Mouse (Mus musculus) MEL (cell line): ENCODE measurements around the gene Prnd. TPM values are rescaled to one million over a fixed set of nuclear protein-coding genes. Genes with fewer than 3 reads are reported as not detected.
A peak's percentile ranks its signal among the peaks of the same experiment; 100 is the strongest.

Experiments
- DNase-seq: peaks from one replicate; pipeline ENCODE4 v3.0.0; 2011; ENCODE audit warnings: low read depth, low spot score
- H3K27ac ChIP-seq: 2 replicates; pipeline ENCODE4 v1.5.1; 2012; ENCODE audit warnings: low read depth, mild to moderate bottlenecking, control low read depth, low read length, moderate library complexity; ENCODE audit not compliant: control insufficient read depth
- H3K27me3 ChIP-seq, 2 experiments: fragments of 150-350 bp in 1 of 2; sonication (generic) in 1 of 2; 2 replicates each; pipeline ENCODE4 v1.6.1; 2012; ENCODE audit warnings: low read length in 2 of 2, mild to moderate bottlenecking in 2 of 2, improper control_type of control experiment in 1 of 2, moderate library complexity in 1 of 2; ENCODE audit not compliant: insufficient read depth in 2 of 2, control insufficient read depth in 1 of 2
- H3K36me3 ChIP-seq, 2 experiments: 2 replicates each; pipeline ENCODE4 v1.6.1; 2012 to 2014; ENCODE audit warnings: low read length in 2 of 2, improper control_type of control experiment in 1 of 2, inconsistent platforms in 1 of 2, mild to moderate bottlenecking in 1 of 2; ENCODE audit not compliant: insufficient read depth in 2 of 2, control insufficient read depth in 1 of 2
- H3K4me1 ChIP-seq, 2 experiments: fragments of 150-350 bp in 1 of 2; sonication (generic) in 1 of 2; 2 replicates each; pipeline ENCODE4 v1.6.1; 2012; ENCODE audit warnings: low read length in 2 of 2, improper control_type of control experiment in 1 of 2, mild to moderate bottlenecking in 1 of 2; ENCODE audit not compliant: insufficient read depth in 2 of 2, control insufficient read depth in 1 of 2
- H3K4me3 ChIP-seq, 2 experiments: fragments of 150-350 bp in 1 of 2; sonication (generic) in 1 of 2; 2 replicates each; pipeline ENCODE4 v1.5.1; 2012; ENCODE audit warnings: low read depth in 2 of 2, low read length in 2 of 2, mild to moderate bottlenecking in 2 of 2, moderate library complexity in 2 of 2, control low read depth in 1 of 2, improper control_type of control experiment in 1 of 2; ENCODE audit not compliant: control insufficient read depth in 1 of 2, insufficient read depth in 1 of 2
- H3K79me2 ChIP-seq: 2 replicates; pipeline ENCODE4 v1.6.1; 2012; ENCODE audit warnings: mild to moderate bottlenecking, low read length, moderate library complexity; ENCODE audit not compliant: control insufficient read depth, poor library complexity, insufficient read depth
- H3K9ac ChIP-seq: 2 replicates; pipeline ENCODE4 v1.6.1; 2012; ENCODE audit warnings: low read depth, mild to moderate bottlenecking, control low read depth, low read length, moderate library complexity; ENCODE audit not compliant: control insufficient read depth, poor library complexity, severe bottlenecking
- H3K9me3 ChIP-seq: fragments of 150-350 bp; sonication (generic); replicated peaks from 2 replicates; pipeline ENCODE4 v1.6.1; 2012; ENCODE audit warnings: mild to moderate bottlenecking, low read length, improper control_type of control experiment, moderate library complexity; ENCODE audit not compliant: insufficient read depth
- CTCF ChIP-seq, 3 experiments: IDR thresholded peaks in 2 of 3; conservative IDR thresholded peaks in 1 of 3; 2 replicates each; pipeline ENCODE4 v1.5.1; 2011 to 2012; ENCODE audit warnings: low read length in 3 of 3, low read depth in 2 of 3, mild to moderate bottlenecking in 2 of 3, improper control_type of control experiment in 1 of 3, inconsistent platforms in 1 of 3, mixed read lengths in 1 of 3, moderate library complexity in 1 of 3; ENCODE audit not compliant: control insufficient read depth in 1 of 3, insufficient read depth in 1 of 3, poor library complexity in 1 of 3, severe bottlenecking in 1 of 3
- ETS1 ChIP-seq: IDR thresholded peaks from 2 replicates; pipeline ENCODE4 v1.6.1; 2012; ENCODE audit warnings: low read depth, mild to moderate bottlenecking, inconsistent platforms, low read length, improper control_type of control experiment, moderate library complexity
- JUND ChIP-seq: IDR thresholded peaks from 2 replicates; pipeline ENCODE4 v1.6.1; 2011; ENCODE audit warnings: low read depth, mild to moderate bottlenecking, improper control_type of control experiment, low read length
- KAT2A ChIP-seq: conservative IDR thresholded peaks from 2 replicates; pipeline ENCODE4 v1.6.1; 2012; ENCODE audit warnings: low read depth, low read length, improper control_type of control experiment, inconsistent platforms
- MAX ChIP-seq: IDR thresholded peaks from 2 replicates; pipeline ENCODE4 v1.6.1; 2011; ENCODE audit warnings: low read length, improper control_type of control experiment
- MYC ChIP-seq: IDR thresholded peaks from 2 replicates; pipeline ENCODE4 v1.6.1; 2011; ENCODE audit warnings: low read depth, mild to moderate bottlenecking, low read length, improper control_type of control experiment, moderate library complexity
- NELFE ChIP-seq: IDR thresholded peaks from 2 replicates; pipeline ENCODE4 v1.6.1; 2011; ENCODE audit warnings: low read depth, low read length, improper control_type of control experiment
- POLR2A ChIP-seq, 2 experiments: IDR thresholded peaks; 2 replicates each; pipeline ENCODE4 v1.6.1; 2011 to 2012; ENCODE audit warnings: low read length in 2 of 2, mild to moderate bottlenecking in 2 of 2, control low read depth in 1 of 2, improper control_type of control experiment in 1 of 2, low read depth in 1 of 2, moderate library complexity in 1 of 2; ENCODE audit not compliant: control insufficient read depth in 1 of 2, insufficient read depth in 1 of 2, poor library complexity in 1 of 2
- RAD21 ChIP-seq: IDR thresholded peaks from 2 replicates; pipeline ENCODE4 v1.6.1; 2011; ENCODE audit warnings: mild to moderate bottlenecking, low read depth, low read length, improper control_type of control experiment
- SIN3A ChIP-seq: IDR thresholded peaks from 2 replicates; pipeline ENCODE4 v1.6.1; 2012; ENCODE audit warnings: low read length, improper control_type of control experiment, inconsistent platforms
- SMC3 ChIP-seq: IDR thresholded peaks from 2 replicates; pipeline ENCODE4 v1.6.1; 2011; ENCODE audit warnings: low read depth, low read length, improper control_type of control experiment
- TAL1 ChIP-seq: IDR thresholded peaks from 2 replicates; pipeline ENCODE4 v1.6.1; 2012; ENCODE audit warnings: mild to moderate bottlenecking, inconsistent platforms, low read length, moderate library complexity, mixed read lengths
- TCF12 ChIP-seq: IDR thresholded peaks from 2 replicates; pipeline ENCODE4 v1.6.1; 2014; ENCODE audit warnings: low read depth, mild to moderate bottlenecking, inconsistent platforms, low read length, improper control_type of control experiment, moderate library complexity
- UBTF ChIP-seq: IDR thresholded peaks from 2 replicates; pipeline ENCODE4 v1.6.1; 2012; ENCODE audit warnings: low read depth, mild to moderate bottlenecking, inconsistent platforms, low read length, improper control_type of control experiment, moderate library complexity, borderline replicate concordance; ENCODE audit not compliant: insufficient read depth
- USF1 ChIP-seq: IDR thresholded peaks from 2 replicates; pipeline ENCODE4 v1.6.1; 2014; ENCODE audit warnings: low read depth, mild to moderate bottlenecking, inconsistent platforms, low read length, improper control_type of control experiment, moderate library complexity
- USF2 ChIP-seq, 2 experiments: IDR thresholded peaks; 2 replicates each; pipeline ENCODE4 v1.6.1; 2011 to 2012; ENCODE audit warnings: improper control_type of control experiment in 2 of 2, low read length in 2 of 2, borderline replicate concordance in 1 of 2, inconsistent platforms in 1 of 2, low read depth in 1 of 2, mild to moderate bottlenecking in 1 of 2; ENCODE audit not compliant: insufficient read depth in 1 of 2
- ZC3H11A ChIP-seq: IDR thresholded peaks from 2 replicates; pipeline ENCODE4 v1.6.1; 2012; ENCODE audit warnings: low read depth, mild to moderate bottlenecking, inconsistent platforms, low read length, improper control_type of control experiment
- ZMIZ1 ChIP-seq: IDR thresholded peaks from 2 replicates; pipeline ENCODE4 v1.6.1; 2012; ENCODE audit warnings: low read depth, mild to moderate bottlenecking, inconsistent platforms, low read length, improper control_type of control experiment, moderate library complexity
- polyA plus RNA-seq, 2 experiments: library from polyadenylated mRNA; stranded (reverse) in 1 of 2; unstranded in 1 of 2; fragments of >175 nt in 1 of 2; fragments of >200 nt in 1 of 2; gene quantifications; 2 replicates each; pipeline versions ENCODE4 v1.2.1 to v1.2.4; 2012; ENCODE audit warnings: low replicate concordance in 2 of 2, low read depth in 1 of 2; ENCODE audit not compliant: insufficient read length in 2 of 2, insufficient read depth in 1 of 2, missing spikeins in 1 of 2
- total RNA-seq: library from RNA; depleted of rRNA; stranded (reverse); fragments of 300-350 nt; gene quantifications from 2 replicates; pipeline ENCODE4 v1.2.3, GENCODE M21; 2012

The Prnd gene
- total and polyA plus RNA-seq, 3 experiments: 0.06 TPM; not detected in 2

DNA sequence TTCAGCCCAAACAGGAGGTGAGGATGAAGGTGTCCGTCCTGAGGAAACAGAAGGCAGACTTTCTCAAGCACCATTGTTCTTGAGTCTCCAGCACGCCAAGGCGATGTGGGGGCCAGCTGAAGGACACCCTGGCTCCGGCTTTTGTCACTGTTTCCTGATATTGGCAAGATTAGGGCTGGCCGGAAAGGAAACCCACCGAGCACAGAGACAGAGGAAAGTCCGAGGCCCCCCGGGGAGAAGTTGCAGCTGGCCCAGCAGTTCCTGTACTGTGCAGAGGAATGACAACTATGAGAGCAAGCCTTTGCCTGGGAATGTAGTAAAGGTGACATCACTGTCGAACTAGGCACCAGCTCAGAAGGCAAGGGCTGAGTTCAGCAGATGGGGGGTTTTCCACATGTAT lies 30.2 kb downstream of the Prnd start:
- H3K79me2 ChIP-seq: no peaks in the 10 kb centered on the region
- no peaks in the 10 kb centered on the region for H3K4me1 ChIP-seq
- DNase-seq: no peak
- H3K27me3 ChIP-seq: no peaks in the 10 kb centered on the region; a peak in 2 of 4 replicates
- no peak overlapping the region for H3K9ac ChIP-seq
- TF ChIP-seq USF1 (no peak), SIN3A (no peak), UBTF (no peak), JUND (no peak), ZMIZ1 (no peak), NELFE (no peak), POLR2A (IDR thresholded peaks at IDR 0.05; ENCODE audit: control insufficient read depth in 1 of 2, insufficient read depth in 1 of 2, low read depth in 1 of 2, low read length in 2 of 2, poor library complexity in 1 of 2) (no peak), TCF12 (no peak), USF2 (IDR thresholded peaks at IDR 0.05; ENCODE audit: borderline replicate concordance in 1 of 2, insufficient read depth in 1 of 2, low read depth in 1 of 2, low read length in 2 of 2) (no peak), SMC3 (no peak), ETS1 (no peak)
- H3K27ac ChIP-seq: no peak overlapping the region
- H3K4me3 ChIP-seq: no peak overlapping the region
- H3K9me3 ChIP-seq: no peaks in the 10 kb centered on the region
- H3K36me3 ChIP-seq: no peaks in the 10 kb centered on the region

DNA sequence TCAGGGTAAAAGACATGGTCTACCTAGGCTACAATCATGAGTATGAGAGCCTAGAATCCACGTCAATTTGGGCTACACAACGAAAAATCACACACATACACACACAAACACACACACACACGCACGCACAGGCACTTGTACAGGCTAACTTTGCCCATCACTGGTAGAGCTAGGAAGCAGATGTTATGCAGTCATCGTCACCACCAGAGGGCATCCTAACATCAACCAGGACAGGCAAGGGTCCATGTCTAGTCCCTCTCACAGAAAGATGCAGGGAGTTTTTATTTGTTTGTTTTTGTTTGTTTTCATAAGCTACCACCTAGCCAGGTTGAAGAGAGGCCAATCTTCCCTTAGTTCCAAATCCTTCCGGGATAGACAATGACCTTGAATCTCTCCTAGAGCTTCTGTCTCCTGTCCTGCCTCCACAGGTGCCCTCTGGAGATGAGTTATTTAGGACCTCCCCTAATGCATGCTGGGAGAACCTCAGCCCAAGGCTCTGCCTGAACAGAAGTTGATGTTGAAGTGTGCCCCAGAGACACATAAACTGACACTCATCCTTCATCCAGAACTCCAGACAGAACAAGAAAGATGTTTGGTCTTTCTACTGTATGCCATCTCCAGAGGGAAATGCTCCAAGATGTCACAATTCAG lies 32.0 kb downstream of the Prnd start:
- DNase-seq: peak; percentile 77
- Histone ChIP-seq H3K27ac (no peak overlapping the region), H3K9ac (no peak overlapping the region), H3K79me2 (no peaks in the 10 kb centered on the region), H3K9me3 (no peaks in the 10 kb centered on the region), H3K27me3 (no peaks in the 10 kb centered on the region; a peak in 2 of 4 replicates), H3K4me3 (no peak overlapping the region), H3K36me3 (no peaks in the 10 kb centered on the region), H3K4me1 (no peaks in the 10 kb centered on the region)
- peak; percentile 94 for TF ChIP-seq ZC3H11A
- peak; percentile 98 for TF ChIP-seq SMC3
- TF ChIP-seq MYC: no peak
- TF ChIP-seq KAT2A: no peak
- peak; percentile 93 for TF ChIP-seq RAD21
- no peak for TF ChIP-seq TAL1
- peak; percentile 84 to 96 (median 86) for TF ChIP-seq CTCF (IDR thresholded peaks at IDR 0.05 in 2 of 3, conservative IDR thresholded peaks at IDR 0.05 in 1 of 3; ENCODE audit: control insufficient read depth in 1 of 3, insufficient read depth in 1 of 3, low read depth in 2 of 3, low read length in 3 of 3, poor library complexity in 1 of 3, severe bottlenecking in 1 of 3)
- TF ChIP-seq MAX: no peak
